Mouse (Mus musculus) kidney, embryonic 14.5 days (tissue): ENCODE measurements around the gene Tapbp. TPM values are rescaled to one million over a fixed set of nuclear protein-coding genes. Genes with fewer than 3 reads are reported as not detected.
"Not testable (repeated sequence)": the region's sequence is repeated elsewhere in the genome, so short reads cannot be mapped to it uniquely, and the experiment has no call there.

Source experiments
- ATAC-seq: fragments of 200-750 bp; cut with Nextera tagmentation; 2 replicates; pipeline ENCODE4 v1.8.0; 2017; ENCODE audit warnings: moderate number of reproducible peaks, mild to moderate bottlenecking, moderate TSS enrichment, moderate library complexity; ENCODE audit not compliant: low FRiP score, low TSS enrichment
- H3K27ac ChIP-seq: fragments of 300-500 bp; sonication (generic); 2 replicates; pipeline ENCODE4 v1.5.1; 2014; ENCODE audit warnings: low read depth, mild to moderate bottlenecking, low read length, moderate library complexity, mixed read lengths
- H3K27me3 ChIP-seq: fragments of 300-500 bp; sonication (generic); 2 replicates; pipeline ENCODE4 v1.6.1; 2014; ENCODE audit warnings: mild to moderate bottlenecking, low read length; ENCODE audit not compliant: control insufficient read depth, insufficient read depth
- H3K36me3 ChIP-seq: fragments of 300-500 bp; sonication (generic); 2 replicates; pipeline ENCODE4 v1.6.1; 2014; ENCODE audit warnings: low read length, mixed read lengths; ENCODE audit not compliant: control insufficient read depth, insufficient read depth
- H3K4me1 ChIP-seq: fragments of 300-500 bp; sonication (generic); 2 replicates; pipeline ENCODE4 v1.6.1; 2014; ENCODE audit warnings: low read length, mixed read lengths; ENCODE audit not compliant: control insufficient read depth, insufficient read depth
- H3K4me2 ChIP-seq: fragments of 300-500 bp; sonication (generic); replicated peaks from 2 replicates; pipeline ENCODE4 v1.6.1; 2014; ENCODE audit warnings: low read depth, mild to moderate bottlenecking, low read length
- H3K4me3 ChIP-seq: fragments of 300-500 bp; sonication (generic); 2 replicates; pipeline ENCODE4 v1.5.1; 2014; ENCODE audit warnings: mild to moderate bottlenecking, low read length
- H3K9ac ChIP-seq: fragments of 300-500 bp; sonication (generic); 2 replicates; pipeline ENCODE4 v1.6.1; 2014; ENCODE audit warnings: low read depth, mild to moderate bottlenecking, low read length, moderate library complexity
- H3K9me3 ChIP-seq: fragments of 300-500 bp; sonication (generic); 2 replicates; pipeline ENCODE4 v1.6.1; 2016; ENCODE audit warnings: low read length; ENCODE audit not compliant: control insufficient read depth
- WGBS: fragments of 180-500 bp; shearing (Covaris S2); extraction: QIAGEN DNeasy Blood & Tissue Kit; methylation state at CpG from one replicate; pipeline ENCODE4 v1.1.7; 2014; 5-methylcytosine and 5-hydroxymethylcytosine counted together
- polyA plus RNA-seq: library from polyadenylated mRNA; unstranded; fragments of >200 nt; fragmentation: Nextera tagmentation; extraction: Ambion mirVana; gene quantifications from 2 replicates; pipeline ENCODE4 v1.2.1, GENCODE M21; 2014

The Tapbp gene
- polyA plus RNA-seq, 1 experiment from 2014 or later, result 24.6 TPM

DNA sequence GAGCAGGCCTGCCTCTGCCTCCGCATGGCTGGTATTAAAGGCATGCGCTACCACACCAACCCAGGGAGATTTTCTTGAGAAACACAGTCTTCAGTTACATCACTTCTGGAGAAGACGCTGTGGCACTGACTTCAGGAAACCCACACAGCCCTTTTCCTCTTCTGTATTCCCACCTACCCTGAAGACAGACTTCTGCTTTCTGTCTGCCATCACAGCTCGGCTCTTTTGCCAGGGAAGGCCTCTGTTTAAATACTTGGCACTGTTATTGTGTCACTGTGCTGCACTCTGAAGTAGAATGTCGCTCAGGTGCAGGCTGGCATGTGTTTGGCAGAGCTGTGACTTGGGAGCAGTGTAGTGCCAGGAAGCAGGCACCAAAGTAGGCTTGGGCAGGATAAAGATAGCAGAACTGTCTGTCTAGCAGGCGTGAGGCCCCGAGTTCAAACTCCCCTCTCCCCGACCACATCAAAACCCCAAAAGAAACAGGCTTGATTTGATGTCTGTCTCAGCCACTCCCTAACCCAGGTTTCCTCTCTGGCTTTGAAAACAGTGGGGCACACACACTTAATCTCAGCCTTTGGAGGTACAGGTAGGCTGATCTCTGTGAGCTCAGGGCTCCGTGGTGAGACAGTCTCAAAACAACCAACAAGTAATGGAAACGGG lies 31.9 kb downstream of the Tapbp start:
- no peak overlapping the region for H3K4me3 ChIP-seq
- peaks cover 17% of the 10 kb centered on the region for H3K4me1 ChIP-seq
- H3K9me3 ChIP-seq, result no peaks in the 10 kb centered on the region
- no peaks in the 10 kb centered on the region for H3K27me3 ChIP-seq
- no peak overlapping the region for H3K27ac ChIP-seq
- H3K4me2 ChIP-seq, result no peak overlapping the region
- 92% methylated on average over 10 of the region's 10 CpGs for WGBS
- H3K9ac ChIP-seq, result no peak overlapping the region
- no peak for ATAC-seq
- peaks cover 71% of the 10 kb centered on the region for H3K36me3 ChIP-seq

DNA sequence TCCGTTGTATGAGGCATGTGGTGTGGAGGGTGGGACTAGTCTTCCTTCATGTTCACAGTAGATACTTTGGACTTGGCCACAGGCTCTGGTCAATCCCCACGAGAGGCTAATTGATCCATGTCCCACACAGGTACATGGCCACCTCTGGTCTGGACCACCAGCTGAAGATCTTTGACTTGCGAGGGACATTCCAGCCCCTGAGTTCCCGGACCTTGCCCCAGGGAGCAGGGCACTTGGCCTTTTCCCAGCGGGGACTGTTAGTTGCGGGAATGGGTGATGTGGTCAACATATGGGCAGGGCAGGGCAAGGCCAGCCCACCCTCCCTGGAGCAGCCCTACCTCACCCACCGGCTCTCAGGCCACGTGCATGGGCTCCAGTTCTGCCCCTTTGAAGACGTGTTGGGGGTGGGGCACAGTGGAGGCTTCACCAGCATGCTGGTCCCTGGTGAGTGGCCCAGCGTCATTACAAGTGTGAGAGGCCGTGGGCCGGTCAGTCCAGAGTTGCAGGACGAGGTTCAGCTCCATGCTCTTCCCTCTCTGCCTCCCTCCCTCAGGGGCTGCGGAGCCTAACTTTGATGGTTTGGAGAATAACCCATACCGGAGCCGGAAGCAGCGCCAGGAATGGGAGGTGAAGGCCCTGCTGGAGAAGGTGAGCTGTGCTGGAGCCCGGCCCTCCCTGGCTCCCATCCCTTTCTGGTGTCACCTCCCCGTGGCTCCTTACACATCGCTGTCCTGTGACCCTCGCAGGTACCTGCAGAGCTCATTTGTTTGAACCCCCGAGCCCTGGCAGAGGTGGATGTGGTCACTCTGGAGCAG lies 32.6 kb downstream of the Tapbp start:
- 87% methylated on average over 22 of the region's 22 CpGs for WGBS
- Histone ChIP-seq H3K4me3 (no peak overlapping the region), H3K9me3 (no peaks in the 10 kb centered on the region), H3K9ac (no peak overlapping the region), H3K4me1 (peaks cover 25% of the 10 kb centered on the region), H3K36me3 (peaks cover 73% of the 10 kb centered on the region), H3K27ac (no peak overlapping the region), H3K27me3 (no peaks in the 10 kb centered on the region), H3K4me2 (no peak overlapping the region)
- ATAC-seq, result no peak

DNA sequence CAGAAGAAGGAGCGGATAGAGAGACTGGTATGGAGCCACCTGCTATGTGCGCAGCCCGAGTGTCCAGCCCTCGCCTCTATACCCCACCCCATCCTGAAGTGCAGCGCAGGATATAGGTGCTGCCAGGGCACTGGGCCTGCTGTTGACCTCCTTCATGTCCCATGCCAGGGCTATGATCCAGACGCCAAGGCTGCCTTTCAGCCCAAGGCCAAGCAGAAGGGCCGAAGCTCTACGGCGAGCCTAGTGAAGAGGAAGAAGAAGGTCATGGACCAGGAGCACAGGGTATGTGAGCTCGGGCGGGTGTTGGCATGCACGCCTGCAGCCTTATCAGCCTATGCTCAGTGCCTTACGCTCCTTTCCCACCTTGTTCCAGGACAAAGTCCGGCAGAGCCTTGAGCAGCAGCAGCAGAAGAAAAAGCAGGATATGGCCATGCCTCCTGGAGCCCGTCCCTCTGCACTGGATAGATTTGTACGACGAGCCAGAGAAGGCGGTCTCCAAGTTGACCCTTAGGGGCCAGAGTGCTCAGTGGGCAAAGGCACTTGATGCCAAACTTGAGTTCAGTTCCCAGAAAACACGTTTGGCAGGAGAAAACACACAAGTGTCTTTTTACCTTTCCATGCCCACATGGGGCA lies 33.3 kb downstream of the Tapbp start:
- Histone ChIP-seq H3K36me3 (peaks cover 73% of the 10 kb centered on the region), H3K27ac (no peak overlapping the region)
- 92% methylated on average over 19 of the region's 19 CpGs for WGBS

DNA sequence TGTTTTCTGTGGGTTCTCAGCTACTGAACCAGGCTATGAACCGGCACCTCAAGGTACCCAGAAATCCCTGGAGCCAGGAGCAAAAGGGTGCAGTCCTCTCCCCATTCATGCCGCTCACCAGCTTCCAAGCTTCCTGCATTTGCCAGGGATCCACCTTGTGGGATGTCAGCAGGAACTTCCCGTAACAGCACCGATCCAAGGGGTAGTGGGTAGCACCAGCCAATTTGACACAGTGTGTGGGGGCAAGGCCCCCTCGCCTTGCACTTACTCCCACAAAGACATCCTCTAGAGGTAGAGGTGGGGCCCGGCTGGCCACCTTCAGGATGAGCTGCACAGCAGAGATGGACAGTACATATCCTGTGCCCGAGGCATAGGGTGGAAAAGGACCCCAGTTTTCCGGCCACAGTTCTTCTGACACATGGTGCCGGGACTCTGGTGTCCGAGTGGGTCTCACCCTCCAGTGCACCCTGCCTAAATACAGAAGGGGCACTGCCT lies 34.5 kb downstream of the Tapbp start:
- 79% methylated on average over 10 of the region's 10 CpGs for WGBS
- H3K4me2 ChIP-seq, result peak overlapping the region; percentile 81
- peak overlapping the region; percentile 65 for H3K9ac ChIP-seq
- H3K27me3 ChIP-seq, result no peaks in the 10 kb centered on the region
- peaks cover 69% of the 10 kb centered on the region for H3K36me3 ChIP-seq
- H3K4me1 ChIP-seq, result peaks cover 36% of the 10 kb centered on the region
- peak overlapping the region; percentile 92; the same call in 1 of the 2 replicates for H3K27ac ChIP-seq
- no peaks in the 10 kb centered on the region for H3K9me3 ChIP-seq
- peak overlapping the region; percentile 36 for H3K4me3 ChIP-seq
- no peak for ATAC-seq

More for the DNA sequence above, 33.3 kb downstream of the Tapbp start:
- H3K9ac ChIP-seq, result no peak overlapping the region
- no peak overlapping the region for H3K4me3 ChIP-seq
- H3K4me2 ChIP-seq, result no peak overlapping the region
- H3K9me3 ChIP-seq, result no peaks in the 10 kb centered on the region
- no peaks in the 10 kb centered on the region for H3K27me3 ChIP-seq
- H3K4me1 ChIP-seq, result peaks cover 32% of the 10 kb centered on the region
- ATAC-seq, result no peak

DNA sequence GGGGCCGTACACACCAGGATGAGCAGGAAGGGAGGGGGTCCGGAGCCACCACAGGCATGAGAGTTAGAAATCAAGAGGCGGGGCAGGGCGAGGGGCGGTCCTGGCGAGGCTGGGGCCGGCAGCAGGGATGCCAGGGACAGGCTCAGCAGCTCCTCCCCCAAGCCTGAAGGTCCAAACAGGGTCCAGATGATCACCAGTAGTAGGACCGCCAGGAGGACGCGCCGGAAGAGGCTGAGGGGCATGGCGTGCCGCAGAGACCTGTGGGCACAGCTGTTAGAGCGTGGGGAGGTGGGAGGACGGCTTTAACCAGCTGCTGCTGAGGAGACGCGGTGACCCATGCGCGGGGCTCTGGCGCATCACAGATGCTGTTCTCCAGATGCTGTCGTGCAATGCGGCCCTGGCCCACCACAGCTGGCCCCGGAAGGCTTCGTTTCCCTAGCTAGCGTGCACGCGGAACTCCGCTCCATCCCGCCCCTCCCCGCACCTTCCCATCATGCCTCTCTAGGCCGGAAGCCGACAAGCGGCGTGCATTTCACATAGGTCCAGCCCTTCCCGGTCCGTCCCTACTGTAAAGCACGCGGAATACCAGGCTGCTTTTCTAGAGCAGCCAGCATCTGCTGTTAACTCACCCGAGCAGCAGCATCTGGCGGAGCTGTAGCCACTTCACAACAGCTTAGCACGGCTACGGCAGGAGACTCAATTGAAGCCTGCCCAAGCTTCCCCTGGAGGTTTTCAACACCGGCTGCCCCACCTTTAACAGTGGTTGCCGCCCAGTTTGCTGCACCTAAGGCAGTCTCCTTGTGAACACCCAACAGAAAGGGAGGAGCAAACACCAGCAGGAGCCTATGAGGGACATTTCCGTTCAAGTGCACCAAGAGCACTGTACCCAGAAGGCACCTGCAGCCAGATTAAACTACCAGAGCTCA lies 35.6 kb downstream of the Tapbp start, which contains the start of gene B3galt4:
Gene B3galt4, minus strand, starts transcription at position 468 of the 926 bp plus-strand sequence.
- Histone ChIP-seq H3K27ac (peak within 1 kb of the TSS; percentile 92), H3K9ac (peak within 1 kb of the TSS; percentile 65), H3K27me3 (no peaks in the 10 kb centered on the region), H3K9me3 (no peaks in the 10 kb centered on the region), H3K4me2 (peak within 1 kb of the TSS; percentile 81), H3K36me3 (peaks cover 60% of the 10 kb centered on the region), H3K4me1 (peaks cover 36% of the 10 kb centered on the region), H3K4me3 (peak within 1 kb of the TSS; percentile 36)
- 1% methylated on average over 41 of the region's 45 CpGs for WGBS
- ATAC-seq, result peak; percentile 84

DNA sequence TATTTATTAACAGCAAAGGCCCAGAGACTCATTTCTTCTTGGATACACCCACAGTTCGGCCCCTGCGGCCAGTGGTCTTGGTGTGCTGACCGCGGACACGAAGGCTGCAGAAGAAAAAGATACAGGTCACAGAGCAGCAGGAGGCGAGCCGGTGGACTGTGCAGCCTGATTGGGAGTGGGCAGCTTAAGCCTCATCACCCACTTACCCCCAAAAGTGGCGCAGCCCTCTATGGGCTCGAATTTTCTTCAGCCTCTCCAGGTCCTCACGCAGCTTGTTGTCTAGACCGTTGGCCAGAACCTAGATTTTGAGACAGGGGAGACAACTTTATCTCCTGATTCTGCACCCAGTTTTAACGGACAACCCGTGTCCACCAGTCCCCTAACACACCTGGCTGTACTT lies 36.3 kb downstream of the Tapbp start:
- Histone ChIP-seq H3K4me3 (peak overlapping the region; percentile 36; the same call in 1 of the 2 replicates), H3K9ac (peak overlapping the region; percentile 65; the same call in 1 of the 2 replicates), H3K36me3 (peaks cover 60% of the 10 kb centered on the region), H3K4me1 (peaks cover 39% of the 10 kb centered on the region), H3K4me2 (peak overlapping the region; percentile 81)
- not testable (repeated sequence) for H3K9me3 ChIP-seq, H3K27me3 ChIP-seq, H3K27ac ChIP-seq, ATAC-seq
- 68% methylated on average over 13 of the region's 13 CpGs for WGBS

DNA sequence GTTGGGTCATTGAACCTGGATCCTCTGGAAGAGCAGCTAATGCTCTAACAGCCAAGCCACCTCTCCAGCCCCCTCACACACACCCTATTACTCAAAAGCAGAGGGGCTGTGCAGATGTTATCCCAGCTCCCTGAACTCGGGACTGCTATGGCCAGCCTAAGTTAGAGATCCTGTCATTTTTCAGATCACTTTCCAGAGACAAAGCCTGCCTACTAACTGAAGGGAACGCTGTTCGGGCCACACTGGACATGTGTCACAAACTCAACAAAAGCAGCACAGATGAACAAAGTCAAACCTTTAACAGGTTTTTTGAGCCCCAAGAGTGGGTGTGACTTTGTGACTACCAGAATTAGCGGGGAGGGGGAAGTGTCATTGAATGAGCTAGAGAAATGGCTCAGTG lies 37.2 kb downstream of the Tapbp start:
- Histone ChIP-seq H3K9ac (peak overlapping the region; percentile 95; the same call in 1 of the 2 replicates), H3K9me3 (no peaks in the 10 kb centered on the region), H3K4me1 (peaks cover 39% of the 10 kb centered on the region), H3K36me3 (peaks cover 54% of the 10 kb centered on the region), H3K4me2 (peak overlapping the region; percentile 89; the same call in 1 of the 2 replicates), H3K4me3 (peak overlapping the region; percentile 80; the same call in 1 of the 2 replicates), H3K27me3 (no peaks in the 10 kb centered on the region), H3K27ac (0 out of 2 replicates have a peak overlapping the region, but pooled peaks have one; percentile 2)
- 83% methylated on average over 4 of the region's 4 CpGs for WGBS
- ATAC-seq, result no peak

DNA sequence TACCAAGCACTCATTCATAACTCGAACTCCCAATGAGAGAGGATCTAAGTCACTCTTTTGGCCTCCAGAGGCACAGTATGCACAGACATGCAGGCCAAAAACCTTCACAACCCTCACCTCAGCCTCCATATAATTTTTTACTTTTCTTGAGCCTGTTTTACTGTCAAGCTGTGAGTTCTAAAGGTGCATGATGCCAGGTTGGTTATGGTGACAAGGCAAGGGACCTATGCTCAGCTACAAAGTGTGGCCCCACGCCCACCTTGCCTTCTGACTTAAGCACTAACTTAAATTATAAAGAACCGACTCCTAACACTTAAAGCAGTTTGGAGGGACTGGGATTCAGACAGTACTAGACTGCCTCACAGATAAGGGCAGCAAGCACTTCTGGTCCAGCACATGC lies 37.6 kb downstream of the Tapbp start:
- peak overlapping the region; percentile 89 for H3K4me2 ChIP-seq
- 92% methylated on average over 3 of the region's 3 CpGs for WGBS
- H3K4me1 ChIP-seq, result peaks cover 39% of the 10 kb centered on the region
- peak overlapping the region; percentile 80; the same call in 1 of the 2 replicates for H3K4me3 ChIP-seq
- H3K27ac ChIP-seq, result no peak overlapping the region; the same call in 1 of the 2 replicates
- peak overlapping the region; percentile 95; the same call in 1 of the 2 replicates for H3K9ac ChIP-seq
- ATAC-seq, result no peak
- peaks cover 52% of the 10 kb centered on the region for H3K36me3 ChIP-seq
- no peaks in the 10 kb centered on the region for H3K9me3 ChIP-seq
- H3K27me3 ChIP-seq, result no peaks in the 10 kb centered on the region
